Mouse (Mus musculus): ENCODE measurements at regions not wholly inside any gene's neighbourhood (a gene's known extent, or its start where the extent isn't known, plus 50 kb on each side); places are given as distances from the start of the nearest gene placed in this dataset.

DNA sequence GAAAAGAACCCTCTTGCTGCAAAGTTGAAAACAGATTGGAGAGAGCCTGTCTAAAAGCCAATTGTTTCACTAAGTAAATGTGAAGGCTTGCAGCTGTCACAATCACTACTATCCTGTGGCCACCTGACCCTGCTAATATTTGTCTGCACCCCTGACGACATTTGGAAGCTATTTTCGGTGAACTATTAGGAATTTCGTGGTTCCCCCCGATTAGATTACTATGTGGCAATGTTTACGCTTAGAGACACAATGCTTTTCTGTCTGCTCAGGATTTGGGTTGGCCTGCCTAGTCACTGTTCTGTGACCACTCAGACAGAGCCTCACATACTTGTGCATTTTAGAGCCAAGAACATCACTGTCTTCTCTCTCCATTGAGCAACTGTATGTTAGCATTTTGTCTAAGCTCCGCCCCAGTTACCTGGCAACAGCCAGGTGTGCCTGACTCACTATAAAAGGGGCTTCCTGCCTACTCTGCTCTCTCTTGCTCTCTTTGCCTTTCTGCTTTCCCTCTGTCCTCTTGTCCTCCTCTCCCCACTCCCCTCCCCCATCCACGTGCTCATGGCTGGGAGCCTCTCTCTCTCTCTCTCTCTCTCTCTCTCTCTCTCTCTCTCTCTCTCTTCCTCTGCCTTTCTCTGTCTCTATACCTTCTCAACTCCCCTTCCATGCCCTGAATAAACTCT lies 59.6 kb upstream of the Efna5 start:
- Histone ChIP-seq H3K4me1 (ENCODE audit: control insufficient read depth, insufficient read depth, low read length) (peaks cover 17% of the 10 kb centered on the region), H3K36me3 (ENCODE audit: control insufficient read depth, insufficient read depth, low read length) (no peaks in the 10 kb centered on the region), H3K4me3 (ENCODE audit: low read depth, low read length) (no peak overlapping the region; the same call in 1 of the 2 replicates), H3K9me3 (ENCODE audit: control insufficient read depth, low read length) (no peaks in the 10 kb centered on the region), H3K27ac (replicated peaks; ENCODE audit: low read depth, low read length) (no peak overlapping the region; the same call in 1 of the 2 replicates), H3K4me2 (ENCODE audit: low read depth, low read length) (peak overlapping the region; percentile 48), H3K9ac (ENCODE audit: low read depth, low read length) (no peak overlapping the region), H3K27me3 (replicated peaks; ENCODE audit: control insufficient read depth, insufficient read depth, low read length) (no peaks in the 10 kb centered on the region)
- peak; percentile 77 for DNase-seq (ENCODE audit: low spot score)
- 19% methylated on average over 7 of the region's 7 CpGs for WGBS
- peak; percentile 89 for ATAC-seq (ENCODE audit: low read depth)

DNA sequence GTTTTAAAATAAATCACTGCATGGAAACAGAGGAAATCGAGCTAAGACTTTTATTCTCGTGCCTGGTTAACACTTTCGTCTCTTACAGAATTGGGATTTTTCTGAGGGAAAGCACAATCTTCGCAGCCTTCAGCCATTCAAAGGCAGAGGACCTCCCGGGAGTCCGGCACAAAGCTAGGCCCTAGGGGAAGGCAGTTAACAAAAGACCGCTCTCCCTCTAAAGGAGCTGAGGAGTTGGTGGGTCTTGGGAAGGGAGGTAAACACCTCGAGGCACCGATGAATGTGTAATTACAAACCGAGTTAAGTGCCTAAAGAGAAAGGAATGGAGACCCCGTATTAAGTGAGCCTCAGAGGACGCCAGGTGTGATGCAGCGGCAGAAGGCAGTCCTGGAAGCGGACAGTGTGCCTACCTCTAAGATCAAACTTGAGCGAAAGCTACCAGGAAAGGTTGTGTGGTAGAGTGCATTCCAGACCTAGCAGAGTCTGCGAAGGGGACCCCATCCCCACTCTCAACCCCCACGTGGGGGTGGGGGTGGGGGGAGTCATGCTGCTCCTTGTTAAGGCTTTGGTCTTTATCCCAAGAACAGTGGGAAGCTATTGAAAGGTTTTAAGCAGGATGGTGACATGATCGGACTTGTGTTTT lies 58.9 kb upstream of the Efna5 start:
- H3K36me3 ChIP-seq (ENCODE audit: control insufficient read depth, insufficient read depth, low read length) = no peaks in the 10 kb centered on the region
- no peaks in the 10 kb centered on the region for H3K27me3 ChIP-seq (replicated peaks; ENCODE audit: control insufficient read depth, insufficient read depth, low read length)
- no peaks in the 10 kb centered on the region for H3K9me3 ChIP-seq (ENCODE audit: control insufficient read depth, low read length)
- ATAC-seq (ENCODE audit: low read depth) = peak; percentile 48
- peak overlapping the region; percentile 48 for H3K4me2 ChIP-seq (ENCODE audit: low read depth, low read length)
- peak overlapping the region; percentile 4; the same call in 1 of the 2 replicates for H3K4me3 ChIP-seq (ENCODE audit: low read depth, low read length)
- DNase-seq (ENCODE audit: low spot score) = no peak
- H3K27ac ChIP-seq (replicated peaks; ENCODE audit: low read depth, low read length) = no peak overlapping the region
- 11% methylated on average over 18 of the region's 18 CpGs for WGBS
- H3K4me1 ChIP-seq (ENCODE audit: control insufficient read depth, insufficient read depth, low read length) = peaks cover 17% of the 10 kb centered on the region
- H3K9ac ChIP-seq (ENCODE audit: low read depth, low read length) = no peak overlapping the region; the same call in 1 of the 2 replicates

DNA sequence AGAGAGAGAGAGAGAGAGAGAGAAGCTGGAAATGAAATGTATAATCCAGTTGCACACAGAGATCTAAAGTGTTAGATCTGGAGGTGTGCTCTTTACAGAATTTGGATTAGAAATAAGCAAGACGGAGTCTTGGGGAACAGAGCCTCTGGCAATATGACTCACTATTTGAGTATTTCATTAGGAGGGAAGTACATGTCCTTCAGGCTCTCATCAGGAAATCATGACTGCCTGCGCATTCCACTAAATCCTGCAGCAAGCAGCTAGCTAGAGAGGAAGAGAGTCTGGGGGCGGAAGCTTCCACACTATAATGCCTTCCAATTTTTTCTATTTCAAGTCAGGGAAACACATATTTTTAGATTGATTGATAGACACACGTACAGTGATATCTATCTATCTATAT lies 58.1 kb upstream of the Efna5 start:
- Histone ChIP-seq H3K4me2 (ENCODE audit: low read depth, low read length) (no peak overlapping the region), H3K4me1 (ENCODE audit: control insufficient read depth, insufficient read depth, low read length) (peaks cover 17% of the 10 kb centered on the region), H3K9me3 (ENCODE audit: control insufficient read depth, low read length) (no peaks in the 10 kb centered on the region), H3K9ac (ENCODE audit: low read depth, low read length) (no peak overlapping the region), H3K27ac (replicated peaks; ENCODE audit: low read depth, low read length) (no peak overlapping the region), H3K36me3 (ENCODE audit: control insufficient read depth, insufficient read depth, low read length) (no peaks in the 10 kb centered on the region), H3K27me3 (replicated peaks; ENCODE audit: control insufficient read depth, insufficient read depth, low read length) (no peaks in the 10 kb centered on the region), H3K4me3 (ENCODE audit: low read depth, low read length) (no peak overlapping the region)
- no peak for ATAC-seq (ENCODE audit: low read depth)
- peak; percentile 66 for DNase-seq (ENCODE audit: low spot score)
- 58% methylated on average over 4 of the region's 4 CpGs for WGBS
